Mouse (Mus musculus) stomach, postnatal 0 days (tissue): ENCODE measurements around the gene Prrt3. TPM values are rescaled to one million over a fixed set of nuclear protein-coding genes. Genes with fewer than 3 reads are reported as not detected.

Source experiments
- ATAC-seq: fragments of 200-750 bp; cut with Nextera tagmentation; 2 replicates; pipeline ENCODE4 v1.8.0; 2017; ENCODE audit not compliant: low FRiP score, low TSS enrichment
- DNase-seq: peaks from one replicate; pipeline ENCODE4 v3.0.0-alpha.2; 2016; ENCODE audit warnings: low spot score
- H3K27ac ChIP-seq: fragments of 300-500 bp; sonication (generic); replicated peaks from 2 replicates; pipeline ENCODE4 v1.5.1; 2014; ENCODE audit warnings: mild to moderate bottlenecking, control low read depth
- H3K27me3 ChIP-seq: fragments of 300-500 bp; sonication (generic); 2 replicates; pipeline ENCODE4 v1.6.1; 2014; ENCODE audit warnings: low read length; ENCODE audit not compliant: control insufficient read depth, insufficient read depth
- H3K36me3 ChIP-seq: fragments of 300-500 bp; sonication (generic); 2 replicates; pipeline ENCODE4 v1.6.1; 2014; ENCODE audit warnings: low read length, mixed read lengths; ENCODE audit not compliant: control insufficient read depth, insufficient read depth
- H3K4me1 ChIP-seq: fragments of 300-500 bp; sonication (generic); replicated peaks from 2 replicates; pipeline ENCODE4 v1.6.1; 2014; ENCODE audit warnings: antibody characterized with exemption; ENCODE audit not compliant: control insufficient read depth, insufficient read depth
- H3K4me2 ChIP-seq: fragments of 300-500 bp; sonication (generic); replicated peaks from 2 replicates; pipeline ENCODE4 v1.6.1; 2014; ENCODE audit warnings: low read depth, mild to moderate bottlenecking, control low read depth, moderate library complexity
- H3K4me3 ChIP-seq: fragments of 300-500 bp; sonication (generic); 2 replicates; pipeline ENCODE4 v1.5.1; 2014; ENCODE audit warnings: low read depth, low read length, control low read depth
- H3K9ac ChIP-seq: fragments of 300-500 bp; sonication (generic); 2 replicates; pipeline ENCODE4 v1.6.1; 2014; ENCODE audit warnings: mild to moderate bottlenecking, low read length, control low read depth, mixed read lengths
- H3K9me3 ChIP-seq: fragments of 300-500 bp; sonication (generic); 2 replicates; pipeline ENCODE4 v1.6.1; 2016; ENCODE audit warnings: low read length; ENCODE audit not compliant: control insufficient read depth
- CTCF ChIP-seq: IDR thresholded peaks from 2 replicates; pipeline ENCODE4 v1.5.1; 2016; ENCODE audit warnings: antibody characterized with exemption, low read depth, mild to moderate bottlenecking, moderate library complexity
- EP300 ChIP-seq: optimal IDR thresholded peaks from 2 replicates; pipeline ENCODE3; 2016; ENCODE audit warnings: antibody characterized with exemption
- WGBS: fragments of 180-500 bp; shearing (Covaris S2); extraction: QIAGEN DNeasy Blood & Tissue Kit; methylation state at CpG from one replicate; pipeline ENCODE4 v1.1.7; 2014; 5-methylcytosine and 5-hydroxymethylcytosine counted together
- polyA plus RNA-seq: library from polyadenylated mRNA; unstranded; fragments of >200 nt; fragmentation: Nextera tagmentation; extraction: Ambion mirVana; gene quantifications from 2 replicates; pipeline ENCODE4 v1.2.1, GENCODE M21; 2015

The Prrt3 gene
- polyA plus RNA-seq, 1 experiment from 2014 or later, result 0.42 TPM

DNA sequence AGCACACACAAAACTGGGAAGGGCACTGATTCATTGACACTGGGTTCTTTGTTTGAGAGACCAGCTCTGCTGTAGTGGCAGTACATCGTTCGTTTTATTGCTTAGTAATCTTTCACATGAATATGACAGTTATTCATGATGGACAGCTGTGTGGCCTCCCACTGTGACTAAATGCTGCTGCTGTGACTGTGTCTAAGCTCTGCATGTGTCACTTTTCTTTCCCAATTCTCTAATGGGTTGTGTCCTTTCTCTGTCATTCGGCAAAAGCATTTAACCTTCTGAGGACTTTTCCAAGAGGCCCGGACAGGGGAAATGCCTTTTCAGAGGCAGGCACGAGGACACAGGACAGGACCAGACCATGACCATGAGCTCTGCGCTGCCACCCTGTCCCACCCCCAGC is 12.2 kb upstream of the Prrt3 start:
- no peak for ATAC-seq

GRCm38 (mm10) chr6:113508947-113509280 is 7.2 kb upstream of the Prrt3 start:
- Histone ChIP-seq H3K4me3 (no peak overlapping the region), H3K4me2 (no peak overlapping the region), H3K27me3 (no peaks in the 10 kb centered on the region), H3K4me1 (no peaks in the 10 kb centered on the region), H3K9ac (no peak overlapping the region), H3K36me3 (no peaks in the 10 kb centered on the region), H3K9me3 (no peaks in the 10 kb centered on the region), H3K27ac (no peak overlapping the region)
- no peak for ATAC-seq
- 41% methylated on average over 5 of the region's 5 CpGs for WGBS
- TF ChIP-seq CTCF, result no peak
- TF ChIP-seq EP300, result no peak
- DNase-seq, result no peak

More for the DNA sequence above, 12.2 kb upstream of the Prrt3 start:
- Histone ChIP-seq H3K36me3 (peaks cover 33% of the 10 kb centered on the region), H3K27ac (no peak overlapping the region), H3K9ac (no peak overlapping the region), H3K4me2 (no peak overlapping the region), H3K27me3 (no peaks in the 10 kb centered on the region), H3K4me3 (no peak overlapping the region), H3K9me3 (no peaks in the 10 kb centered on the region), H3K4me1 (no peaks in the 10 kb centered on the region)
- WGBS, result 81% methylated on average over 6 of the region's 6 CpGs
- TF ChIP-seq EP300 (no peak), CTCF (no peak)
- DNase-seq, result no peak

GRCm38 (mm10) chr6:113508272-113508946 is 6.7 kb upstream of the Prrt3 start:
- Histone ChIP-seq H3K4me3 (no peak overlapping the region), H3K27ac (no peak overlapping the region), H3K9ac (no peak overlapping the region), H3K36me3 (no peaks in the 10 kb centered on the region), H3K27me3 (no peaks in the 10 kb centered on the region), H3K4me1 (no peaks in the 10 kb centered on the region), H3K9me3 (no peaks in the 10 kb centered on the region), H3K4me2 (no peak overlapping the region)
- whole genome bisulfite sequencing, result 62% methylated on average over 7 of the region's 7 CpGs
- no peak for TF ChIP-seq CTCF
- TF ChIP-seq EP300, result no peak
- ATAC-seq, result no peak
- DNase-seq, result no peak

DNA sequence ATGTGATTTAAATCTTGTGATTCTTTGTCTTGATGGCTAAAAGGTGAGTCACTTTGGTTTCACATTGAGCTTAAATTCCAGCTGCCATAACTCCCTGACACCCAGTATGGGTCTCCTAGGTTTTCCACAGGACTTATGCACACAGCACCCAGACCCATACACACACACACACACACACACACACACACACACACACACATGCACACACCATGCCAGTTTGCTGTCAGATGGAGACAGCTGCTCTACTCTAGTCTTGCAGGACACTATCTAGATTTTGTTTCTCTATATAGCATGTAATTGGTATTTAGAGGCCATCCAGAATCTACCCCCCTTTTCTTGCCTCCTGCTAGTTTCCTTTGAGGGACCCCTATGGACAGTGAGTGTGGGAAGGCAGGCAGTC is 5.4 kb upstream of the Prrt3 start:
- no peak overlapping the region for H3K27ac ChIP-seq
- no peaks in the 10 kb centered on the region for H3K36me3 ChIP-seq
- no peak overlapping the region for H3K4me2 ChIP-seq
- no peak overlapping the region for H3K9ac ChIP-seq
- no peaks in the 10 kb centered on the region for H3K9me3 ChIP-seq
- DNase-seq (no peak), ATAC-seq (no peak)
- TF ChIP-seq CTCF (no peak), EP300 (no peak)
- no peaks in the 10 kb centered on the region for H3K4me1 ChIP-seq
- no peaks in the 10 kb centered on the region for H3K27me3 ChIP-seq
- no peak overlapping the region for H3K4me3 ChIP-seq

GRCm38 (mm10) chr6:113505689-113506088 is 4.0 kb upstream of the Prrt3 start:
- H3K36me3 ChIP-seq, result no peaks in the 10 kb centered on the region
- no peak overlapping the region for H3K4me2 ChIP-seq
- H3K9me3 ChIP-seq, result no peaks in the 10 kb centered on the region
- 76% methylated on average over 1 of the region's 1 CpGs for WGBS
- no peak overlapping the region for H3K27ac ChIP-seq
- TF ChIP-seq EP300 (no peak), CTCF (no peak)
- DNase-seq (no peak), ATAC-seq (no peak)
- 0 out of 2 replicates have a peak, but pooled peaks cover 3% of the 10 kb centered on the region for H3K27me3 ChIP-seq
- no peaks in the 10 kb centered on the region for H3K4me1 ChIP-seq
- no peak overlapping the region for H3K9ac ChIP-seq
- H3K4me3 ChIP-seq, result no peak overlapping the region

GRCm38 (mm10) chr6:113502801-113503200 is 1.1 kb upstream of the Prrt3 start:
- TF ChIP-seq EP300 (no peak), CTCF (no peak)
- Histone ChIP-seq H3K4me3 (no peak overlapping the region), H3K9ac (no peak overlapping the region), H3K9me3 (no peaks in the 10 kb centered on the region), H3K27me3 (0 out of 2 replicates have a peak, but pooled peaks cover 3% of the 10 kb centered on the region), H3K4me1 (no peaks in the 10 kb centered on the region), H3K36me3 (no peaks in the 10 kb centered on the region), H3K4me2 (no peak overlapping the region), H3K27ac (no peak overlapping the region)
- no peak for DNase-seq
- no peak for ATAC-seq
- WGBS, result 71% methylated on average over 2 of the region's 2 CpGs
